Mouse (Mus musculus) heart, postnatal 25 days (tissue): ENCODE measurements around the gene Fcho1. TPM values are rescaled to one million over a fixed set of nuclear protein-coding genes. Genes with fewer than 3 reads are reported as not detected.

Experiments
- DNase-seq: peaks from one replicate; pipeline ENCODE4 v3.0.0; 2022; ENCODE audit warnings: low spot score
- intact Hi-C: fragments of 180-260 bp; cut with DNase I; formaldehyde crosslinking; loops from one replicate; pipeline ENCODE4 v1.15.1; 2025
- total RNA-seq, 2 experiments: library from RNA; stranded (reverse); gene quantifications; 2 replicates each; pipeline ENCODE4 v1.2.3; 2021

Fcho1 gene
- total RNA-seq, 2 experiments from 2014 or later: 0.59 to 0.83 TPM

GRCm38 (mm10) chr8:71687616-71688015 lies 37.9 kb downstream of the Fcho1 start:
- DNase-seq: no peak
- intact Hi-C loops: no loop called here

DNA sequence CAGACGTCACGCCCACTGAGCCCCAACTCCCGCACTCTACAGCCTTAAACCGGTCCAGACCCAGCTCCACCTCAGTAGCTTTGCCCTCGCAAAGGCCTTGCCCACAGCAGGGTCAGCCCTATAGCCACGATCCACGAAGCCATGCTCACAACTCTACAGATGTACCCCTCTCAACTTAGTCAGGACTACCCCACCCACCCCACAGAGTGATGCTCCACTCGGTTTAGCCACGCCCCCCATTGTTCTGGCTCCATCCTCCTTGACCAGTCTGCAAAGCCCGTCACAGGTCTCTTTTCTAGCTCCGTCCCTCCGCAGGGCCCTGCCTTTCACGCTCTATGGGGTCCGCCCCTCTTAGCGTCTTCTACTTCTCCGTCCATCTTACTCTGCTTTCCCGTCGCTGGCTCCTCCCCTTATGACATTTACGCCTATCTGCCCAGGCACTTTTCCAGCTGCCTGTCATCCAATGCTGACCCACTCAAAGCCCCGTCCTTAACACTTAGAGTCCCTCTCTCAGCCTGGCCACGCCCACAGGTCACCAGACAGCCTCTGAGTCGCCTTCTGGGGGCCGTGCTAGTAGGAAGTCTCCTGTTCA lies 39.3 kb downstream of the Fcho1 start:
- no peak for DNase-seq
- intact Hi-C loops: no loop called here

GRCm38 (mm10) chr8:71685573-71685972 lies 39.9 kb downstream of the Fcho1 start:
- DNase-seq: no peak
- intact Hi-C loops: no loop called here

GRCm38 (mm10) chr8:71684701-71685100 lies 40.8 kb downstream of the Fcho1 start:
- intact Hi-C loops: no loop called here
- DNase-seq: no peak

- no peak for DNase-seq
- intact Hi-C loops: no loop called here
Measured at GRCm38 (mm10) chr8:71682832-71683231, 42.7 kb downstream of the Fcho1 start.

- intact Hi-C loops: no loop called here
- no peak for DNase-seq
Measured at GRCm38 (mm10) chr8:71681369-71681915, 44.1 kb downstream of the Fcho1 start.

GRCm38 (mm10) chr8:71680471-71680870 lies 45.0 kb downstream of the Fcho1 start:
- intact Hi-C loops: no loop called here
- DNase-seq: no peak

DNA sequence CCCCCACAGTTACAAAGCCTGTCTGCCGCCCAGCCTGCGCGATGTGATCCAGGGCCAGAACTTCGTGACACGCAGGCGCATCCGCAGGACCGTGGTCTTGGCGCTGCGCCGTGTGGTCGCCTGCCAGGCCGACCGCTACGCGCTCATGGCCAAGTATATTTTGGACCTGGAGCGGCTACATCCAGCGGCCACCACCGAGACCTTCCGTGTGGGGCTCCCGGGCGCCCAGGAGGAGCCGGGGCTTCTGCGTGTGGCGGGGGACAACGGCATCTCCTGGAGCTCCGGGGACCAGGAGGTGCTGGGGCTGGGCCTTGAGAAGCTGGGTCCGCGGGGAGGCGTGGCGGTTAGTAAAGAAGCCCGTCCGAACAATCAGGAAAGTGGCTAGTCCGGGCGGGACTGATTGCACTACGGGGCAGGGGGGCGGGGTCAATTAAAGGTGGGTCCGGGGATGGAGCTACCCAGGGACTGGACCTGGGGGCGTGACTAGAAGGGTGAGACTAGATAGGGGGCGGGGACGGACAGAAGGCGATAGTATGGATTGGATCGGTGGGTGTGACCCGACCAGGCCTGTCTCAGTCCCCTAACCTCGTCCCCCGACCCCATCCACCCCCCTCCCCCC lies 45.9 kb downstream of the Fcho1 start:
- intact Hi-C loops: no loop called here
- no peak for DNase-seq

GRCm38 (mm10) chr8:71679116-71679515 lies 46.4 kb downstream of the Fcho1 start:
- intact Hi-C loops: no loop called here
- DNase-seq: no peak

GRCm38 (mm10) chr8:71678216-71678615 lies 47.3 kb downstream of the Fcho1 start:
- intact Hi-C loops: no loop called here
- no peak for DNase-seq

DNA sequence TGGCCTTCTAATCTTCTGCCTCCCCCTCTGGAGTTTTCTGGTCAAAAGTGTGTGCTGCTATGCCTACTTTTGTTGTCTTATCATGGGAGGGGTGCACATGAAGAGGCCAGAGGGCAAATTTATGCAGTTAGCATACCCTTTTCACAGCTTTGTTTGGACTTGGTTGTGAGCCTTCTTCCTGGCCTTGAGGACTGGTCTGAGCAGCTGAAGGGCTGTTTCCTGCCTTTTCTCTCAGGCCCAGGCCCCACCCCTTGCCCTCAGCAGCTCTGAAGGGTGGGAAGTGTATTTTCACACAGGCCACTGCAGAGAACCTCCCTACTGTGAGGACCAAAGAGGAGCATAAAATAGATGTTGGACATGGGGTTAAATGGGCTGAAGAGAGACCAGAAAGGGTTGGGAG lies 48.0 kb downstream of the Fcho1 start:
- intact Hi-C loops: no loop called here
- no peak for DNase-seq

GRCm38 (mm10) chr8:71676803-71677202 lies 48.7 kb downstream of the Fcho1 start:
- intact Hi-C loops: no loop called here

DNA sequence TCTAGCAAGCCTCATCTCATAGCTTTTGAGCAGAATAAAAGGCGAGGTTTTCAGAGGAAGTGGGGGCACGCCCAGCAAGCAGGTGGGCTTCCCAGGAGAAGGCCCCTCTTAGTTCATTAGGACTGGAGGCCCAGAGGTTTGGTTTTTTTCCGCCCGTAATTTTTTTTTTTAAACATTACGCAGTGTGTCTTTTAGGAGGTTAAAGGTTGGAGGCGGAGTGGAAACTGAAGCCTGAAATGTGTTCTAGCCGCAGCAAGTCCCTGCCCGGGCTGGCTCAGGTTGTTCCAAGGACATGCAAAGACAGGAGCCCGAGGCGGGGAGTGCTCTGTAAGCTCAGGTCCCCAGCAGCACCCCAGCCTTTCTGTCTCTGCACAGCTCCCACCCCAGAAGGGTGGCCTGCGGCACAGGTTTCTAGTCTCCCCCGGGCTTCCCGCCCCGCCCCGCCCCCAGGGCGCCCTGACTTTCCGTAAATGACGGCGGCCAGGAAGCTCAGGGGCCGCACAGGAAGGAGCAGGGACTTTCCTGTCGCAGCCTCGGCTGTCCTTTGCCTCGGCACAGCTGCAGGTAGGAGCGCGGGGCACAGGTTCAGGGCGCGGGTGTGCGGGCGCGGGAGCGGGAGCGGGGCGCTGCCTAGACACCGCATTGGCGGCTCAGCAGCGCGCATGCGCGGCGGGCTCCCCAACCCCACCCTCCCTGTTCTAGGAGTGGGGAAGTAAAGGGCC lies 49.3 kb downstream of the Fcho1 start, which contains the start of gene Jak3:
TSS of gene Jak3 (plus strand) at position 277 of the 722 bp plus-strand sequence.
- intact Hi-C loops: no loop called here

More at GRCm38 (mm10) chr8:71676803-71677202, 48.7 kb downstream of the Fcho1 start:
- DNase-seq: no peak

DNA sequence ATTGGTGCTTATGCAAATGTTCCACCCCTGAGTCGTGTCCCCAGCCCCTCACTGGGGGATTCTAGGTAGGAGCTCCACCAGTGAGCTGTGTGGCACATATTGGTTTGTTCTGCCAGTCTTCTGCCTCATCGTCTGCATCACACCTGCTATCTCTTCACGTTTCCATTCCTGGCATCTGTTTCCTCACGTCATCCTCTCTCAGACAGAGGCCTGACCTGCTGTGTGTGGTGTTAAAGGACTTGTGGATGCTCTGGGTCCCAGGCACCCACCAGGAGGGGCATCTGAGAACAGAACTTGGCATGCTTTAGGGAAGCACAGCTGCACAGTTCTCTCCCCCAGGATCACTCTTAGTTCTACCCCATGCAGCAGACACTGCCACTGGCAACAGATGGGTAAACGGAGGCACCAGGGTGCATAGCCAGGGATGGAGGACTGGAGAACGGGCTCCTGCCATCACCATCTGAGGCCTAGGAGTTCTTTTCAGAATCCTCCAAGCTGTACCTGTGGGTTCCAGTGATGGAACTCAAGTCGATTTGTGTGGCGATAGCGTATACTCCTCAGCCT lies 50.0 kb downstream of the Fcho1 start:
- DNase-seq: no peak
- intact Hi-C loops: no loop called here

More for the DNA sequence above, 49.3 kb downstream of the Fcho1 start, which contains the start of gene Jak3:
- DNase-seq: peak; percentile 53

- no peak for DNase-seq
- intact Hi-C loops: no loop called here
Measured at GRCm38 (mm10) chr8:71674071-71674470, 51.4 kb downstream of the Fcho1 start.

GRCm38 (mm10) chr8:71672168-71672735 lies 53.3 kb downstream of the Fcho1 start:
- DNase-seq: no peak
- intact Hi-C loops: no loop called here

GRCm38 (mm10) chr8:71671549-71671965 lies 54.0 kb downstream of the Fcho1 start, which contains the start of gene Unc13a:
Unc13a (minus strand) TSS chr8:71671757.
- intact Hi-C loops: no loop called here
- peak; percentile 74 for DNase-seq

DNA sequence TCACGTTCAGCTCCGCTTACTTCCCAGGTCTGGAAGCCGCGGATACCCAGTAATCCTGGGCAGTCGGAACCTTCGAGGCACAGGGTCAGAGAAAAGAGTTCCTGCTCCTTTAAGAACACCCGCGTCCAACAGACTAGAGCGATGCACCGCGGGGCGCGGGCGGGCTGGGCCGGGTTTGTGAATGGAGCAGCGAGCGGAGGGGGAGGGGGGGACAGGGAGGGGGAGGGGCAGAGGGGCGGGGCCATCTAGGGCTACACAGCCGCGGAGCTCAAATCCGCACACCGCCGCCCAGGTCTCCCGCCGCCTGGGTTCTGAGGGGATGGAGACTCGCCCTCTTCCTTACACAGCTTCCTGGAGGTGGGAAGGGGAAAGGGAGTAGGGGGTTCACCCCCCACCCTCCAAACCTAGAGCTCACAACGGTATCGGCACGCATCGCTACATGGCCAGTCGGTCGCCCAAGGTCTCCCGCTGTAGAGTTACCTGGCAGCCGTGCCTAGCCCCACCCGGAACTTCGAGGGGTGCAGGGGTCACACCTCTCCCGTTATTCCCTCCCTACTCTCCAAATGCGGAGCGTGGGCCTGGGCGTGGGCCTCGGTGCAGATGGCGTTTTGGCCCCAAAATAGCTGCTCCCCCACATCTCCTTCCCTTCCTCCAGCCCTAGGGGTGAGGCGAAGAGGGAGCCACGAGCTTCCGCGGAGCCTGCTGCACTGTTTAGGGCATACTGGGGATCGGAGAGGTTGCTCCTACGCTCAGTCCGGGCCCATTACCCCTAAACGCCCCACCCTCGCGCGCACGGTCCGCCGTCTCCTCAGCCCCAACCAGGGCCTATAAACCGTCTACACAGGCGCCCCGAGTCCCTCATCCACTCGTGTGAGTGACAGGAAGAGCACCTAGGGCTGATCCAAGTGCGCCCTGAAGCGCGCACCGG lies 54.6 kb downstream of the Fcho1 start:
- no peak for DNase-seq
- intact Hi-C loops: no loop called here

DNA sequence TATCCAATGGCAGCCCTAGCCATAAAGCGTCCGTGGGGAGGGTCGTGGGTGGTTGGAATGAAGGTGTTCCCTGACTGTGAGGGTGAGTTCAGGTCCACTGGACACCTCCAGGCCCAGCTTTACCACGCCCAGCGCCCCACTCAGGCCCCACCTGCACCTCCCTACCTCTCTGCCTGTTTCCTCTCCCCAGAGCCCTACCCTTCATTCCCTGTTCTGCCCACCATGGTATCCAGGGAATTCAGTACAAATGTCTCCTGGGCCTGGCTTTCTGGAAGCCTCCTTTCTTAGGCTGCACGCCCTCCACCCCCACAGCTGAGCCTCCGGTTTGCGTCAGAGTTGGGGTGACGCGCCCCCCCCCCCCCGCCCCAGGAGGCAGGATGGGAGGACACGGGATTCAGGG lies 55.3 kb downstream of the Fcho1 start:
- intact Hi-C loops: no loop called here

More for the DNA sequence above, 55.3 kb downstream of the Fcho1 start:
- no peak for DNase-seq
